Mouse (Mus musculus) right cerebral cortex, postnatal 25 days (tissue): ENCODE data around the gene Galnt10.

Source experiments
- DNase-seq: peaks from one replicate; pipeline ENCODE4 v3.0.0; 2022

The Galnt10 gene

DNA sequence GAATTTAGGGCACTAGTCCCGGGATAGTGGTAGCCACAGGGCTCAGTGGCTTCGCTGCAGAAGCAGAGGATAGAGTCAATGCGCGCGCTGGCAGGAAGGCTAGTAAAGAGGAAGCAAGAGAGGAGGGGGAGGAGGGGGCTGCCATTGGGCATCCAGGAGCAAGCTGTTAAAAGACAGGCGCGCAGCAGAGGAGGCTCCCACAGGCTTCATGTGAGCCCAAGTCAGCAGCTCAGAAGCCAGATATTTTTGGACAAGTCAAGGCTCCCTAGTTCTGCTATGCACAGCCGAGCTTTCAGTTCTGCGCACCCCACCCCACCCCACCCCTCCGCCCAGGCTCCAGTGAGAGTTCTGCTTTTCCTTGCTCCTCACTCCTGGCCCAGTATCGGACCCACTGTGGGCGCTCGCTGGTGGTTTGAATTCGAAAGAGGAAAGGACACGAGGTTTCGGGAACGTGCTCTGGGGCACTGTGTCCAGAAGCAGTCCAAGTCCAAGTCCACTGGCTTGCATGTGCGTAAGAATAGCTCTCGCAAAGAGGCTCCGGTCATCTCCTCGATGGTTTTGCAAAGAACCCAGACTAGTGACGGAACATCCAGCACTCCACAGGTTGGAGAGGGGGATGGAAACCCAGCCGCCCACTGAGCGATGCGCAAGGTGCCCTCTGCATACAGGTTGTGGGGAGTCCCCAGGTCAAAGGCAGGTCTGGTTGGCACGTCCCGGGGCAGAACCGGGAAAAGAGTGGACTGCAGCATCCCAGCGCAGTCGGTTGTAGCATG lies 811 bp upstream of the Galnt10 start:
- DNase-seq = peak; percentile 35

DNA sequence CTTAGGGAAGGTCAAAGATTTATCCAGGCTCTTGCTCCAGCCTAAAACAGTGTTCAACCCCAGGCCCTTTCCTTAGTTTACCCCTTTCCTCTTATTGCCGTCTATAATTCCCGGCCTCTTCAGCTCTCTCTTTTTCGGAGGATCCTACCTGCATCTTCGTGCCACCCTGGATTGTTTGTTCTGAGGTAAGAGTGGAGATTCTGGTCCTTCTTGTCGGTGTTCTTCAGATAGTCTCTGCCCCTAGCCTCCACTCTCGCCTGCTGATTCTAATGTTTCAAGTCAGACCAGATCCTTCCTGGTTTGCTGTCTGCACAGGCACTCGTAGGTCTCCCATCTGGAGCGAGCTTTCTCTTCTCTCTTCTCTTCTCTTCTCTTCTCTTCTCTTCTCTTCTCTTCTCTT lies 605 bp downstream of the Galnt10 start:
- DNase-seq = peak; percentile 1

DNA sequence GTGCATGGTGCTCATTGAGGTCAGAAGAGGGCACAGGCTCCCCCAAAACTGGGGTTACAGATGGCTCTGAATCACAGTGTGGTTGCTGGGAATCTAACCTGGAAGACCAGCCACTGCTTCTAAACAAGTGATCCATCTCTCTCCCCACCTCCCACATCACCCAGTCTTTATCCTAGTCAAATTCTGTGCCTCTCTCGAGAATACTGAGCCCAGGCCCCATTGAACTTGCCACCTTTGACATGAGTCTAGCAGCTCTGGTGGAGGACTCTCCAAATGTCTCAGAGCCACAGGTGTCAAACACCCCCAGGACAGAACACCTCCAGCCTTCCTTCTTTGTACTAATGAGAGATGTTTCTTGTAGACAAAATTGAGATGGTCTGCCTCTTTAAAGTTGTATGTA lies 1.2 kb downstream of the Galnt10 start:
- no peak for DNase-seq

DNA sequence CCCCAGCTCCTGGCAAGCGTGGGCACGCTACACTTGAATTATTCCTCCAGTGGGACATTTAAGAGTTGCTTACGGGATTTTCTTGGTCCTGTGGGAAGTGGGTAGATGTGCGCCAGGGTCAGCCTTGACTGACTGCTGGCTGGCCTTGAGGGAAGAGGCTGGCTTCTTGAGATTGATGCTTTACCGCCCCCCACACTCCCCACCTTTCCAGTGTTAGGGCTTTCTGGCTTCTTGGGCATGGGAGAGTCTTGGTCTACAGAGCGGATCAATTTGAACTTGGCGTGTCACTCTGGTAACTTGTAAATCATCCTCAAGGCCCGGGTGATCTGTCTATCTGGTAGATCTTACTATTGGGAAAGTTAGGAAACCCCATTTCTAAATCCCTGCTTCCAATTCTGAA lies 1.7 kb downstream of the Galnt10 start:
- DNase-seq = no peak

DNA sequence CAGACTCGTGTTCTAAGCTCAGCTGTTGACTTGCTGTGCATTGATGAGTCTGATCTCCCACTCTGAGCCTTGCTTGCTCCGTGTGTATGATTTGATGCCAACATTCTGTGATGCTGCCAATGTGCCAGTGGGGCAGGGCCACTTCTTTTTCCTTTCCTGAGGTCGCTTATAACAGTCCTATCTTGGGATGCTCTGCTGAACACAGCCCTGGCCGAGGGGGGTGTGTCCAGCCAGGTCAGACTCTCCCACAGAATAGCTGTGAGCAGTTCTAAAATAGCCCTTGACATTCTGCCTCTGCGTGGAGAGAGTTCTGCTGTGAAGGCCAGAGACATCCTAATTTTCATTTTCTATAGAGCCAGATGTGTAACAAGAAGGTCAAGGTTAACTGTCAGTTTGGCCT lies 2.2 kb downstream of the Galnt10 start:
- DNase-seq = no peak

DNA sequence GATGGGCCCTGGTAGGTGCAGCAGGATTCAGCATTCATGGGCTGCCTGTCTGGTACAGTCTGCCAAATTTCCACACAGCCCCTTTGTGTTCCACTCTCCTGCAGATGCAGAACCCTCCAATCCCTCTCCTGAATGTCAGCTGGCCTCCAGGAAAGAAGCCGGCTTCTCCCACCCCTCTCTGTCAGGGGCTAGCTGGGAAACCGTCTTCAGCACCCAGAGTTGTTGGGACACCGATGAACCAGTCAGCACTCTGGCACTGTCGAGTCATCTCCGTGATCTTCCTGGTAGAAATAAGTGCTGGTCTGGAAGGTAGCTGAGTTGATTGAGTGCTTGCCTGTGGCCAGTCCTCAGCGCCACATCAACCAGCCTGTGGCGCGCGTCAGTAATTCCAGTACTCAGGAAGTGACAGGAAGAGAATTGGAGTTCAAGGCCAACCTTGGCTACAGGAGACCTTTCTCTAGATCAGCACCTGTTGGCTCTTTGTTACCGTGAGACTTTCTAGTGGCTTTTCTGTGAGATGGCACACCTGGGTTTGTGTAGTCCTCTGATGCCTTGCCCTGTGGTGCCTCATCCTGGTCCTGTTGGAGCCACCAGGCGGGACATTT lies 3.1 kb downstream of the Galnt10 start:
- no peak for DNase-seq

DNA sequence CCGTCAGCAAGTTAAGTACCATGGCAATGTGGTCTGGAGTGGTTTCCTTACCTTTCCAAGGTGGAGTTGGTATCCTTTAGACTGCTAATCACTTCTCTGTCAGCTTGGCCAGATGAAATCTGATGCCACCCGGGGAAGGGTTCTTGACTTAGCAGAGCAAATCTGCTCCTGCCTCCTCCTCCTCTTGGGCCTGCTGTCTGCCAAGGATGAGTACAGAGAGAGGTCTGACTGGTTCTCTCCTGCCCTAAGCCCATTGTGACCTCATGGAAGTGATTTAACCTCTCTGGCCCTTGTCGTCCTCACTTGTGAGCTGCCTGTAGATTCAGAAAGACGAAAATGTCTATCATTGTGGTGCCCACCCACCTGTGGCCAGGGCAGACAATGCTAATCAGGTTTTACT lies 4.0 kb downstream of the Galnt10 start:
- DNase-seq = no peak

DNA sequence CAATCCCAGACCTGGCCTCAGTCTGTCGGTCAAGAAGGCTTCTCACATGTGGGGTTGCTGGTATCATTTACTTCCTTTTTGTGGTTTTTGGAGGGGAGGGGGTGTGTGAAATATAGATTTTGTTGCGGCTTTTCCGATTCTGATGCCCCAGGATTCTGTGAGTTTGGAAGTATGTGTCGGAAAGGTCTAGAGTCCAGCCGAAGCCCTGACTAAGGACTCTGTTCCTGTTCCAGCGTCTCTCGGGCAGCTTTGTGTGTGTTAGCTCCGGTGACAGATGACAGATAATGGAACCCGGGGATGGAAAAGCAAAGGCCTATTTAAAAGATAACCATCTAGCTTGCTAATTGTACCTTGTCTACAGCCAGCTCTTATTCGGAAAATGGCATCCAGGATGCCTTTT lies 4.4 kb downstream of the Galnt10 start:
- DNase-seq = no peak

DNA sequence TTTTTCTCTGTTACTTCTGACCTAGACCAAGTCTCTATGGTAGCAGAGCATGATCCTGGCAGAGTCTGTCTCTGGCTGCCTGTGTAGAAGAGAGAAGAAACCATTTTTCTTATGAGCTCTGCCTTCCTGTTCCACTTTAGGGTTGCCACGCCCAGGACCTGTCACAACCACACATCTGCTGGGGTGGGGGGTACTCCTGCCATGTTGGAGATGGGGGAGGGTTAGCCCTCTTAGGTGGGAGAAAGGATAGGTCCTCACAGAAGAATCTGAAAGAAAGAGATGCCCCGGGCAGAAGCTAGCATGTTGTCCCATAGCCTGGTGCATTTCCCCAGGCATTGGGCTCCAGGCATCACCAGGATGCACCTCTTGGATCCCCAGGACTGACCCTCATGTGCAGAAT lies 5.6 kb downstream of the Galnt10 start:
- no peak for DNase-seq

DNA sequence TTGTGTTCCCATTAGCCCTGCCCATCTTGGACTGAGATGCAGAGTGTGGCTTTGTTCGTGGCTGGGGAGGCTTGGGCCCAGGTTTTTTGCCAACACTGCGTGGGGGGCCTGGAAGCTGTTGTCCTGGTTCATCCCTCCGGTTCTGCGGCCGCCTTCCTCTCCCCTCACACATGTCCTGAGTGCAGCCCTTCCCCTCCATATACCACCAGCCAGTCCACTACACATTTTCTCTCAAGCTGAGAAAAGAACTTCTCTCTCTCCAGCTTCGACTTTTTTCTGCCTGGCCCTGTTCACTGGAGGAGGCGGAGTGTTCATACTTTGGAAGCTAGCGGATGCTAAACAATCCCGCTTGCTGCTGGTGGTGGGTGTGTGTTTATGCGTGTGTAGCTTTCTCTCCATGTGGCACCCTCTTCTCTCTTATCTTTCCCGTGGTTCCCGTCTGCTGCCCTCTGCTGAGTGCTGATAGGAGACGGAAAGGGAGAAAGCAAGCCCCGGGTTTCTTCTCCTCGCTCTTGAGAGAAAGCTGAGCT lies 6.1 kb downstream of the Galnt10 start:
- peak; percentile 59 for DNase-seq

DNA sequence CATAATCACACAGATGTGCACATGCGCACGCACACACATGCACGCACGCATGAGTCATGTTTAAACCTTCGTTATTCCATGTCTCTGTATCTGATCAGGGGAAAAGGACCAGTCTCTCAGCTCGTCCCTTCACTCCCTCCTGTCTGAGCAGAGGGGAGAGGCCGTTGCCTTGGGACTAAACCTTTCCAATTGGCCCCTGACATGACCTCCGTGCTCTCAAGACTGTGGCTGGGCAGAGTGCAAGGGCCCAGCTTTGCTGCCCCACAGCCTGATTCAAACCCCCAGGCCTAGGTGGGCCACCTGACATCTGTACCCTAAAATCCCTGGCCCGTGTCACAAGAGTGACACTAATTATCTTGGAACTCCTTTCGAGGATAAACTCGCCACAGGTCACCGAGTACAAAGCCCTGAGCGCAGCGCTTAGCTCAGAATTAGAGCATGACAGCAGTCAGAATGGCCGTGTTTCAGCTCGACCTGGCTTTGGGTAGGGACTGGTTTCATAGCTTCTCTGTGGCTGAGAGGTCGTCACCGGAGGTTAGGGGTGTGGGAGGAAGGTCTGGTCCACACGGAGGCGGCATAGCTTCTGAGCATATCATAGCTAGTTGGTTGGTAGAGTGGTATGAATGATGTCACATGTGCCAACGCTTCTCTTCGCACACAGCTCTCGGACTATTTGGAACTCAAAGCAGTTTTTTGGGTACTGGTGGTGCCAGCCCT lies 7.1 kb downstream of the Galnt10 start:
- DNase-seq = no peak

DNA sequence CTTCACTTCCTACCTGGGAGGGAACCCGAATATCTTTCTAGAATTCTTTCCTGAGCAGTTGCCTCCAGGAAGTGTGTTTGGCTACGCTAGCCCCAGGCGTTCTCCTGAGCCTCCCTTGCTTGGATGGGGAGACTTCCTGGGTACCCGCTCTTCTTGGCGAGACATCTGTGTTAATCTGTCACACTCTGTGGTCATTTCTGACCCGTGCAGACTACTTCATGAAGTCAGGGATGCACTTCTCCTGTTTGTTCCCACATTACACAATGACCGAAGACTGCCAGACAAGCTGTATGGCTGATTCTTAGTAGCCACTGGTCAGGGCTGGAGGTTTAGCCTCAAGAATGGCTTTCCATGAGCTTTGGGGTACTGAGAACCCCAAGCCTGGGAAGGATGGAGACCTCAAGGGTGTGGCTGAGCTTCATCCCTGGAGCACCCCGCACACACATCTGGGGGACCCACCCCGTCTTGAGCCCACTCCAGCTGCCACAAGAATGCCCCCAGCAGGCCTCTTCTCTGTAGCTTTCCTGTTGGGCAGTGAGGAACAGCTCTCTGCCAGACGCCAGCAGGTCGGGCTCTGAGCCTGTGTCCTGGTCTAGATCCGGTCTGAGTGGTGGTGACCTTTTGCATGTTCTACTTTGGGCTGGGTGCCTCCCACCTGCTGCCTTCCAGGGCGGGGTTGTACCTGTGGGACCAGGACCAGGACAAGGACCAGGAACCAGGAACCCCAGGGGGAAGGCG lies 7.8 kb downstream of the Galnt10 start:
- DNase-seq = no peak

DNA sequence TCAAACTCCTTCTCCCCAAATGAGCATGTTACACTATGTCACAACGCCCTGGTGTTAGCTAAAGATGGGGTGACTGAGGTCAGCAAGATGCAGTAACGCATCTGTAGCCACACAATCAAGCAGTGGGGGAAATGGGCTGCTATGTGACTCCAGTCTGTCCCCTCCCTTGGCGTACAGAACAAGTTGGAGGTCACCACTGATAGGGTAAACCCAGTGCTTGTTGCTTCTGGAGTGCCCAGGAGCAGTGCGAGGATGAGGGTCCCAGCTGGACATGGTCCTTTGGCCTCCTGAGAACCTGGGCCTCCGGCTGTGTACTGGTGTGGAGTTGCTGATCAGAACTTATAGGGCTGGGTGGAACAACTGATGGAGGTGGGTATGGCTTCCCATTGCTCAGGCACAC lies 8.6 kb downstream of the Galnt10 start:
- DNase-seq = no peak

DNA sequence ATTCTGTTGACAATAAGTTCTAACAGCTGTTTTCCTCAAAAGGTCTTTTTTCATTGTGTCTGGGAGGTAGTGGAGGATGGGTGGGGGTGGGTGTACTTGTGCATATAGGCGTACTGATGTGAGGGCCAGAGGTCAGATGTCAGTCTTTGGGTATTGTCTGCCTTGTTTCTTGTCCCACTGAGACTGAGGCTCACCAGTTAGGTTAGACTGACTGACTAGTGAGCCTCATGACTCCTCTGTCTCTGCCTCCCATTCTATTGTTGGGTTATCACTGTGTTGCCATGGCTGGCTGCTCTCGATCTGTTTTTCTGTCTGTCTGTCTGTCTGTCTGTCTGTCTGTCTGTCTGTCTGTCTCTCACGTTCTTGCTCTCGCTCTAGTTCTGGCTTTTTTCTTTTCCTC lies 9.1 kb downstream of the Galnt10 start:
- no peak for DNase-seq

DNA sequence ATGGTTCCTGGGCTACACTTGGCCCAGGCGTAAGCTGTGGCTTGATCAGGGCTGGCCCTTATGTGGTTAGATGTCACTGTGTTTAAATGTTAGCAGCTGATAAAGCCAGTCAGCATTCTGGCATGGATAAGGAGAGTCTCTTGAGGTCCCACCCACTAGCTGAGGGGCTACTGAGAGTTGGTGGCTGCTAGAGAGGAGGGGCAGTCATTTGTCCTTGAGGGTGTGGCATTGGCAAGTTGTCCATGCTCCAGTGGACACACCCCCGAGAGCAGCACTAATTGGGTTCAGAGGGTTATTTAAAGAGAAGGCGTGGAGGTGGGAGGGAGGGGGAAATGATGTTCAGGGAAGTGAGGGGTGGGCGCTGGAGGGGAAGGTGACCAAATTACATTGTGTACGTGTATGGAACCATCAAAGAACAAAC lies 9.7 kb downstream of the Galnt10 start:
- no peak for DNase-seq

DNA sequence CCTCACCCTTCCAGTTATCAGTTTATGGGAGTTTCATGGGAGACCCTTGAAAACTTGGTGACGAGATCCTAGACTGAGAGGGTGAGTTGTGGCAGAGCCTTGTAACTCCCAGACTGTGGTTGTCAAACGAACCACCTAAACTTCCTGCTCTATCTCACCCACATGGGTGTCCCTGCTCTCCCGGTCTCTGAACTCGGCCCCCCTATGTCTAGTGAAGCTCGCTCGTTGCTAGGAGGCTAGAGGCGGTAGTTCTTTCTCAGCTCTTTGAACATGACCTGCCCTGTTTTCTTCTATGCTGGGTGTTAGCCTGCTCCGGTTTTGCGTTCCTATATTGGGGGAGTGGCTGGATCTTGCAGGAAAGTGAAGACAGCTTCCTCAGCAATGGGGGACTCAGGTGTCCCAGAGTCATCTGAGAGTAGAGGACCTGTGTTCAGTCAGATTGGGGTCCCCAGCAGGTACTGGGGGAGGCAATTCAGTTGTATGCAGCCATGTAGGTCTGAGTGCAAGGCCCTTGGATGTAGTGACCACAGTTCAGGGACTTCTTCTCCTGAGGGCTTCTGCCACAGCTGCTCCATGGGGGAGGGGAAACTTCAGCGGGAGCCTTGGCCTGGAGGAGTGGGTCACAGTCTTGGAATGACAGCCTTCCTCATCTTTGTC lies 10.6 kb downstream of the Galnt10 start:
- DNase-seq = no peak

DNA sequence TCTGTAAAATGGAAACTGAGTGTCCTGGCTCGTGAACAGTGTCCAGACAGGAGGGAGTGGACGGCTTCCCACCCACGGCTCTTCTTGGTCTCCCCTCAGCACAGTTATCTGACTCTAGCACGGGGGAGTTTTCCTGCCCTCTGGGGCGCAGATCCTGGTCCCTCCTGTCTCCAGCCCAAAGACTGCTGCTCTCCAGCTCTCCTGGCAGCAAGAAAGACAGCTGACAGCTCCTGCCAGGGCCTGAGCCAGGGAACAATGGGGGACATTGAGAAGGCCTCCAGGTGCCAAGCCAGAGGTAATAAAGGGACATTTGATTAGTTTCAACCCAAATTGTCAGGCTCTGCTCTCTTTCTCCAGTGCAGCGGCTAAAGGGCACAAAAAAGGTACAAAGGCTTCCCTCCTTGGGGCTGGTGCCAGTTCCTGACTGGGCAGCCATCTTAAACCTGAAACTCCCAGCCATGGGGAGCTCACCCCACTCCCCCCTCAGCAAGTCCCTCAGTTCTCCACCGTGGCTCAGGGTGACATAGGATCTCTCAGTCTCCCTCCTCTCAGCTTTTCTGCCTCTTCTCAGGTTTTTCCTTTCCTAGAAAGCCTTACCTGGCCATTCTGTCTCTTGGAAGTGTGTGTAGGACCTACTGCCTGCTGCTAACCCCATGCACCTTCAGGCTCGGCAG lies 11.5 kb downstream of the Galnt10 start:
- no peak for DNase-seq

DNA sequence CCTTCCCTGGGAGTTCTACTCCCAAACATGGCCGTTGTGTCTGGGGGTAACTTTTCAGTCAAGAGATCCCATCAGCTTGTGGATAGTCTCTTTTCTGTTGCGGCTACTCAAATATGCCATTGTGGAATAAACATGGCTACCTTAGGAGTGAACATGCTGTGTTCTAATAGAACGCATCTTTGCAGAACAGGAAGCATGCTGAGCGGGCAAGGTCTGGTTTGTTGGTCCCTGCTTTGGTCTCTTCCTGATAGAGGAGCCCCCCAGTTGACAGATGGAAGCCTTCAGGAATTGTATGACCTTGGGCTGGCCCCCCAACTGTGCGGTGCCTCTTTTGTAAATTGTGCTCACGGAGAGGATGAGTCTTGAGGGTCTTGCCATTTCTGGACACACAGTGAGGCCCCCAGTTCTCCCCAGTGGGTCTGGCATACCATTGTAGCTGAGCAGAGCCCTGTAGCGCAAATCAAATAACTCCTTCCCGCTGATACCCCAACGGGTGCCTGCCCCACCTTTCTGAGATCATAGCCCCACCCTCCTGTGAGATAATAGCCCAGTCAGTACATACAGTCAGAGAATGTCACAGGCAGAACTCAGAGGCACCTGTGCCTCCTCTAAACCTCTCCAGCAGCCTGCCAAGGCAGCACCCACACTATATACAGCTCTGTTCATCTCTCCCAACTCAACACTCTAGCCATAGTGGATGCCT lies 12.3 kb downstream of the Galnt10 start:
- no peak for DNase-seq

DNA sequence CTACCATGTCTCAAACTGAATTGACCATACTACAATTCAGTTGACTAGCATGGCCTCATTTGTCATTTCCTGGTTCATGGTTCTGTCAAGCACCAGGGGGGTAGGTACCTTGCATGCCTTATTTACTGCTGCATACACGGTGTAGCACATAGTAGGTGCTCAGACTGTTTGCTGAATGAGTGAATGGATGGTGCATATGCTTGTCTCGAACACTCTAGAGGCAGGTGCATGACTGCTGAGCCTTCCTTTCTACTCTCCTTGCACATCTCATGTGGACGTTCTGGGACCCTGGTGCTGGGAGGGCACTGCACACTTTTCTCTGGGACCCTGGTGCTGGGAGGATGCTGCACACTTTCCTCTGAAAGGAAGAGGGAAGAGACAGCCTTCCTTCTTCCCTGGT lies 13.0 kb downstream of the Galnt10 start:
- DNase-seq = no peak

DNA sequence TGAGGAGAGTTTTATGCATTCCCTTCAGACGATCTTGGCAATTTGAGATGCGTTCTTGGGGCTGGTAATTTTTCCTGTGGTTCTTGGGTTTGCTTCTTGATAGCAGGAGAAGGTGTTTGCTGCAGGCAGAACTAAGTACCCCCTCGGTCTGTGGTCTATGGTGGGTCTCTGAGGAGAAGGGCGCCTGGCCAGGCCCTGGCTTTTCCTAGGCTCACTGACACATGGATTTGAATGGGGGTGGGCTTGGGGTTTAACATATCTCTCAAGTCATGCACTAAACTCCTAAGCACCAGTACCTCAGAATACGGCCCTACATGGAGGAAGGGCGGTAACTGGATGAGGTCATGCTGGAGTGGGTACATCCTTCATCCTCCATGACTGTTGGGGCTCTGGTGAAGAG lies 13.5 kb downstream of the Galnt10 start:
- no peak for DNase-seq

DNA sequence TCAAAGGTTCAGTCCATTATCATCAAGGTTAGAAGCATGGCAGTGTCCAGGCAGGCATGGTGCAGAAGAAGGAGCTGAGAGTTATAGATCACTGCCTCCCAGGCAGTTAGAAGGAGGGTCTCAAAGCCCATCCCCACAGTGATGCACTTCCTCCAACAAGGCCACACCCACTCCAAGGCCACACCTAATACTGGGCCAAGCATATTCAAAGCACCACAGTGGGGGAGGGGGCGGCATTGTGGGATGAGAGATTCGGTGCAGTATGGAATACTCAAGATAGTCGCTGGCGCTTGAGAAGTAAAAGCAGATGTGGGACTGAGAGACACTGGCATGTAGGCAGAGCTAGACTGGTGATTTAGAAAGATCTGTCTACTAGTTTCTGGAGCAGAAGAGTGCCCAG lies 14.9 kb downstream of the Galnt10 start:
- no peak for DNase-seq

DNA sequence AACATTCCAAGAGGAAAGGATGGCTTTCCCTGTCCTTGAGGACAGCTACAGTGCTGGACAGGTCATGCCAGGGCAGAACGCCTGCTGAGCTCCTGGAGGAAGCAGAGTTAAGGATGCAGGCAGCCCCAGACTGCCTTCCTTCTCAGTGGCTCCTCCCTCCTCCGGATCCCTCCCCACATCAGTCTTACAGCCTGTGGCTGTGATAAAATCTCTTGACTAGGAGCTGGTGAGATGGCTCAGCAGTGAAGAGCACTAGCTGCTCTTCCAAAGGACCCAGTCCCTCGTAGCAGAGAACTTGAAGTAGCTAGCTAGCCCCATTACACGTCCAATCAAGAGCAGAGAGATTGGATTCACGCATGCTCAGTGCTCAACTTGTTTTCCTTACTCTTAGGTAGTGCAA lies 15.6 kb downstream of the Galnt10 start:
- no peak for DNase-seq
